Mouse (Mus musculus): ENCODE measurements around the gene Gm3453.
"Not testable (repeated sequence)": the region's sequence is repeated elsewhere in the genome, so short reads cannot be mapped to it uniquely, and the experiment has no call there.

Gene Gm3453

DNA sequence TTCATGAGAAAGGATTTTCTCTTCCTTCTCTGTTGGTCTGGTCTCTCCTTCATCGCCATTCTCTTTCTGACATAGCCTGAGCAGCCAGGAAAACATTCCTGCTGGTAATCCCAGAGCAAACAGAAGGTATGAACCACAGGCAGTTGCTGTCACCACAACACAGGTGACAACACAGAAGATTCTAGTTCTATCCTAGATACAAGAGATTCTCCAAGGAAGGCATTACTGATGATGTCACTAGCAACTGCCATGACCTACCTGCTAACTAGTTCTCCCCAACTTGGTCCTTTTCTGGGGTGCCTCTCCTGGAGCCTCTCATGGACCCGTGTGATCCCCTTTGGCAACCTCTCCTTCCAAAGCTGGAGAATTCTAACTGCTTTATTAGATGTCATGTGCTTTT is at the start of gene Gm3453:
Gm3453 (minus strand) TSS at position 101 of the 400 bp plus-strand sequence.
- H3K4me3 ChIP-seq (replicated peaks; ENCODE audit: low read length); H3K9me3 ChIP-seq (ENCODE audit: low read length); H3K4me1 ChIP-seq (replicated peaks; ENCODE audit: low read depth, low read length); H3K36me3 ChIP-seq (ENCODE audit: insufficient read depth, low read length); H3K27me3 ChIP-seq (ENCODE audit: insufficient read depth, low read length): not testable (repeated sequence)

- H3K36me3 ChIP-seq (ENCODE audit: insufficient read depth, low read length): not testable (repeated sequence)
These were observed 8.2 kb upstream of the Gm3453 start for GRCm38 (mm10) chr14:5987136-5987535.

GRCm38 (mm10) chr14:5962441-5962840 is 16.5 kb downstream of the Gm3453 start:
- H3K4me1 ChIP-seq (replicated peaks; ENCODE audit: low read depth, low read length); H3K36me3 ChIP-seq (ENCODE audit: insufficient read depth, low read length); H3K27me3 ChIP-seq (ENCODE audit: insufficient read depth, low read length); H3K9me3 ChIP-seq (ENCODE audit: low read length); H3K4me3 ChIP-seq (replicated peaks; ENCODE audit: low read length): not testable (repeated sequence)

More at GRCm38 (mm10) chr14:5987136-5987535, 8.2 kb upstream of the Gm3453 start:
- H3K27me3 ChIP-seq (ENCODE audit: insufficient read depth, low read length); H3K4me3 ChIP-seq (replicated peaks; ENCODE audit: low read length); H3K9me3 ChIP-seq (ENCODE audit: low read length); H3K4me1 ChIP-seq (replicated peaks; ENCODE audit: low read depth, low read length): not testable (repeated sequence)

DNA sequence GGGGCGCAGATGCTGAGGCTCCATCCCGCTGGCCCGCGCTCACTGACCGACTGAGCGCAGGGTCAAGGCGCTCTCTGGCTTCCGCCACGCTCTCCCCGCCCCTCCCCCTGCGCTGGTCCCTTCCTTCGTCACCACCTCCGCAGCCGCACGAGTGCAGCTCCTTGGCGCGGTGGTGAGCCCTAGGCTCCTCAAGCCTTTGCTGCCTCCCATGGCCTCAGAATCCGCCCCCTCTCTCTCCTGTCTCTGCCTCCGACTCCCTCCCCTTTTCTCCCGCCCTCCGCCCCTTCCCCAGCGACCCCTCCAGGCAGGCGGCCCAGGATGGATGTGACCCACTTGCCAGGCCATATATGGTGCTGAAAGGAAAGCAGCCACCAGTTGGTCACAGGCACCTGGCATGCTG is 17.3 kb downstream of the Gm3453 start, which contains the start of gene Gm3248:
Gm3248 (minus strand) TSS at position 111 of the 400 bp plus-strand sequence.
- H3K4me1 ChIP-seq (replicated peaks; ENCODE audit: low read depth, low read length); H3K27me3 ChIP-seq (ENCODE audit: insufficient read depth, low read length); H3K9me3 ChIP-seq (ENCODE audit: low read length); H3K36me3 ChIP-seq (ENCODE audit: insufficient read depth, low read length): not testable (repeated sequence)
- peak within 1 kb of the TSS; percentile 63 for H3K4me3 ChIP-seq (replicated peaks; ENCODE audit: low read length)

- H3K4me1 ChIP-seq (replicated peaks; ENCODE audit: low read depth, low read length); H3K36me3 ChIP-seq (ENCODE audit: insufficient read depth, low read length); H3K27me3 ChIP-seq (ENCODE audit: insufficient read depth, low read length); H3K9me3 ChIP-seq (ENCODE audit: low read length): not testable (repeated sequence)
- peak overlapping the region; percentile 63 for H3K4me3 ChIP-seq (replicated peaks; ENCODE audit: low read length)
These were observed 17.8 kb downstream of the Gm3453 start for GRCm38 (mm10) chr14:5961102-5961501.

DNA sequence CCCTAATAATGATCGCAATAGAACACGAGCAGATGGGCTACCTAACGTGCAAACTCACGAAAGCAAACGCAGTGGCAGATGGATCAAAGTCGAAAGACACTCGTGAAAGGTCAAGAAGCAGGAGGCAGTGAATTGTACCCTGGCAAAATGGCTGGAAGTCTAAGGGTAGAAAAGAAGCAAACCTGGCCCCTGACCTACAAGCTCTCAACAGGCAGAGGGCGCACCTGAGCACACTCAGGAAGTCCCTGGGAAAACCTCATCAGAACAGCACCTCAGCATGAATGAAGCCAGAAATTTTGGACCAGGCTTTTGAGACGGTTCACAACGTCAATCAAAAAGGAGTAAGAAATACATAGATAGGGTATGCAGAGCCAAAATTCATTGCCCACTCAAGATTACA is 18.5 kb downstream of the Gm3453 start:
- H3K27me3 ChIP-seq (ENCODE audit: insufficient read depth, low read length); H3K4me3 ChIP-seq (replicated peaks; ENCODE audit: low read length); H3K36me3 ChIP-seq (ENCODE audit: insufficient read depth, low read length); H3K4me1 ChIP-seq (replicated peaks; ENCODE audit: low read depth, low read length); H3K9me3 ChIP-seq (ENCODE audit: low read length): not testable (repeated sequence)

DNA sequence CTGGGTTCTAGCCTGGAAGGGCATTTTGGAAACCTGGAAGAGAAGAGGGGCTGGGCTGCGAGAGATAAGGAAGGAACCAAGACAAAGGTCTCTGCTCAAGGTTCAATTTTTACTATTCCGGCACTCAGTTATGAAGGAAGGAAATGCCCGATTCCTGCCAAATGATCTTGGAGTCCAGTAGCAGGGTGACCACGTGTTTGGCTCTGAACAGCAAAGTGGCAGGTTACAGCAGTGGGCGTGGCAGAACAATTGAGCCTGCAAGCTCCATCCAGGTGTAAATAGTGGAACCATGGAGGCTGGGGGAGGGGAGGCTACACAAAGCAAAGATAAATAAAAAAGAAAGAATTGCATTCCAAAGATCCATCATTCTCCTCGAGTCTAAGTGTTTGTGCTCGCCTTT is 55.7 kb downstream of the Gm3453 start:
- H3K36me3 ChIP-seq (ENCODE audit: insufficient read depth, low read length): not testable (repeated sequence)

More for the DNA sequence above, 55.7 kb downstream of the Gm3453 start:
- not testable (repeated sequence) for H3K27me3 ChIP-seq (ENCODE audit: insufficient read depth, low read length); H3K4me3 ChIP-seq (replicated peaks; ENCODE audit: low read length); H3K4me1 ChIP-seq (replicated peaks; ENCODE audit: low read depth, low read length)
- H3K9me3 ChIP-seq (ENCODE audit: low read length): peaks cover 16% of the 10 kb centered on the region

Data from E14TG2a.4 (cell line).